Mouse (Mus musculus) cerebellum, adult 9-10 months (tissue): ENCODE data around the gene Alox12b.
A peak's percentile ranks its signal among the peaks of the same experiment; 100 is the strongest.

Source experiments
- DNase-seq: peaks from one replicate; pipeline ENCODE4 v3.0.0; 2022

Alox12b gene

GRCm38 (mm10) chr11:69123693-69124497 is 32.9 kb upstream of the Alox12b start:
- DNase-seq: peak; percentile 92

DNA sequence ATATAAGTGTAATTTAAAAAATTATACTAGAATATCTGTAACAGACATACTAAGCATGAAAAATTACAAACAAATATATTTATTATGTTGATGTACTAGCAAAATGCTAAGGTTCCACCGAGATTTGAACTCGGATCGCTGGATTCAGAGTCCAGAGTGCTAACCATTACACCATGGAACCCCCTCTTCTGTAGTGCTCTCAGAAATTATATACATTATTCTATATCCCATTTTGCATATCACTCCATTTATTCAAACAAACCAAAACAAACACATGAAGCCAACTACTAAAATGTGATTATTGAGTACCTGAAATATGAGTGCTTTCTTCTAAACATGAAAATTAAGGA is 32.3 kb upstream of the Alox12b start:
- peak; percentile 87 for DNase-seq

DNA sequence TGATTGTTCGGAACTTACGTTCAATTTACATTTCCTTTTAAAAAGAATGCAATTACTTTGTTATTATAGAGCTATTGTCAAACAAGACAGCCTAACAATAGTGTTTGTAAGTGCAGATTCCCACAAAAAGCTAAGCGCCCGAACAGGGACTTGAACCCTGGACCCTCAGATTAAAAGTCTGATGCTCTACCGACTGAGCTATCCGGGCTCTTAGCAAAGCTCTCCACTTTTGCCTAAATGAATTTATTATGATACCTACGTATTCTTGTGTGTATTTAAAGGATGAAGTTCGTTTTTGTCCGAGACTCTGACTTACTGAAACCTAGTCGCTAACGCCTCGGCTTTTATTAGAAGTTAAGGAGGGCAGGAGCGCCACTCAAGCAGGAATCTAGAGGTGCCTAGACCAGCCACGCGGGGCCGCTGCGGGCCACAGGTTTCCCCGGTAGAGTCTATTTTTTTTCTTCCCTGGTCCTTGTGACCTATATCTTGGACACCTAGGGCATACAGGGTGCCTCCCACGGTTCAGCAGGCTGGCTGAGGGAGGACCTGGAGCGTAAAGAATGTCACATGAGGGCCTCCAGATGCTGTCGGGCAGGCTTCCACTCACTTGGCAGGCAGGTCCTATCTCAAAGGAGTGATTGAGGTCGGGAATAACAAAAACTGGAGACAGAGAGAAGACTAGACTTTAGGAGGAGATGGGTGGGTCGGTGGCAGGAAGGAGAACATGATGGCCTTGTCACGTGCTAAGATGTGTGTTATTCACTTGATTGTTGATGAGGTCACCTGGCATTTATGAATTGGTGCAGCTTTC is 31.5 kb upstream of the Alox12b start:
- peak; percentile 95 for DNase-seq

GRCm38 (mm10) chr11:69125852-69125918 is 31.1 kb upstream of the Alox12b start, which contains the start of gene Aloxe3:
Aloxe3 (plus strand) TSS chr11:69125896.
- no peak for DNase-seq

DNA sequence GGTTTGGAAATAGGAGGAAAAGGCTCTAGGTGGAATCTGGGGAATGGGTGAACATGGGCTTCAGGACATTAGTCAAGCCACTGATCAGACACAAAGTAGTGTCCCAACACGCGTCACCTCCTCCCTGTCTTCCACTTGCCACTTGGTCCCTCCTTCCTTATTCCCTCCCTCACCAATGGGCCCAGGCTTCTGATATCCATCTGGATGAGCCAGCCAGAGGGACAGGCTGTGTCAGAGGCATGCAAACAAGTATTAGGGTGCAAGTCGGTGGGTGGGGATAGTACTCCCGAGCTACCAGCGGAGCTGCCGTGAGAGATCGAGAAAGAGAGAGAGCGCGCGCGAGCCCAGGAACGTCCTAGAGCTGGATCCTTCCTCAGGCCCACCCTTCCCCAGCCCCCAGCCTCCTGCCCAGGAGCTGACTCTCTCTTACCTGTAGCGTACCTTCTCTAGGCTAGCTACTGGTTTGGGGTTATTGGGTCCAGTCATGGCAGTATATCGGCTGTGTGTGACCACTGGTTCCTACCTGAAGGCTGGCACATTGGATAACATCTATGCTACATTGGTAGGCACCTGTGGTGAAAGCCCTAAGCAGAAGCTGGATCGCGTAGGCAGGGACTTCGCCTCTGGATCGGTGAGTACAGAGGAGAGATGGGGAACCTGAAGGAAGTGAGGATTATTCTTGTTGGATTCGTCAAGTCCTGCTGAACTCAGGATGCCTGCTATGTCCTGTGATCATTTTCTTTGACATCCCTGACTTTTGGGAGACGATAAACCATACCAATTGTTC is 30.7 kb upstream of the Alox12b start:
- DNase-seq: peak; percentile 80

GRCm38 (mm10) chr11:69126706-69127095 is 30.1 kb upstream of the Alox12b start:
- peak; percentile 58 for DNase-seq

GRCm38 (mm10) chr11:69128426-69129122 is 28.2 kb upstream of the Alox12b start:
- peak; percentile 25 for DNase-seq

DNA sequence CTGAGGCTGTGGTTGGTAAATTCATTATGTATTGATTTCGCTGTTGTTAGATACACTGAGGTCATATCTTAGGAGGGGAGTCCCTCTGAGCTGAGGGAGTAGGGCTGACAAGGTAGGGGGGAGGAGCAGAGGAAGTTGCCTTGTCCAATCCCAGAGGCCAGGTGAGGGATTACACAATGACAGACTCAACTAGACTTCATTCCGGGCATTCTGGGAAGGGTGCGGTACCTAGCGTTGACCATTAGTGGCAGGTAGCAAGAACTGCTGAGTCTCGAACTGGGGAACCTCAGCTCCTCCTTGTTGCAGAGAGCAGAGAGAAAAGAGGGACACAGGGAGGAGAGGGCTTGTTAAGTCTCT is 23.2 kb upstream of the Alox12b start:
- DNase-seq: no peak

DNA sequence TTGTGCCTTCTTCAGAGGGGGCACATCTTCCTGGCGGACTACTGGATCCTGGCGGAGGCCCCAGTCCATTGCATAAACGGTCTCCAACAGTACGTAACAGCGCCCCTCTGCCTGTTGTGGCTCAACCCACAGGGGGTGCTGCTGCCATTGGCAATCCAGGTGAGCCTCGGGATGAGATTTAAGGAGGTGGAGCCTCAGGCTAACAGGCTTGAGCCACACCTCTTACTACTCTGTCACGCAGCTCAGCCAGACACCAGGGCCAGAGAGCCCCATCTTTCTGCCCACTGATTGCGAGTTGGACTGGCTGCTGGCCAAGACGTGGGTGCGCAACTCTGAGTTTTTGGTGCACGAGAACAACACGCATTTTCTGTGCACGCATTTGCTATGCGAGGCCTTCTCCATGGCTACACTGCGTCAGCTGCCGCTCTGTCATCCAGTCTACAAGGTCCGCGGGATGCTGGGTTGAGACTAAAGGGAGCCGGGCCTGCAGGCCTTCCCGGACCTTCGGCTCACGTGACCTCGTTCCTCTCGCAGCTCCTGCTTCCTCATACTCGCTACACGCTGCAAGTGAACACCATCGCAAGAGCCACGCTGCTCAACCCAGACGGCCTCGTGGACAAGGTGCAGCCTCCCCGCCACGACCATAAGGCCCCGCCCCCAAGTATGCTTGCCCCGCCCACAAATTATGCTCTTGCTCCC is 22.7 kb upstream of the Alox12b start:
- peak; percentile 84 for DNase-seq

DNA sequence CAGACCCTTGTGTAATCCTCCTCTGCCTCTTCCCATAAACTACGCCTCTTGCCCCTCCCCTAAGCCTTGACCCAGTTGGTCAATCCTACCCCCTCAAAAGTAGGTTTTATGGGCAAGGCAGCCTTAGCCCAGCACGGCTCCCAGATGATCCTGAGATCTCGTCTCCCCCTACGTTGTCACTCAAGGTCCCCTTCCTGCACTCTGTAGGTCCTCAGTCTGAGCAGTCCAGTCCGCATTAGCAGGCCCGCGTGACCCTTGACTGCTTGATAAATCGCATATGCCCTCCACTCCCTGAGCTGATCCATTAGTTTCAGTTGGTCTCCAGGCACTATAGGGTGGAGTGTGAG is 22.2 kb upstream of the Alox12b start:
- DNase-seq: no peak

GRCm38 (mm10) chr11:69135361-69135760 is 21.4 kb upstream of the Alox12b start:
- no peak for DNase-seq

DNA sequence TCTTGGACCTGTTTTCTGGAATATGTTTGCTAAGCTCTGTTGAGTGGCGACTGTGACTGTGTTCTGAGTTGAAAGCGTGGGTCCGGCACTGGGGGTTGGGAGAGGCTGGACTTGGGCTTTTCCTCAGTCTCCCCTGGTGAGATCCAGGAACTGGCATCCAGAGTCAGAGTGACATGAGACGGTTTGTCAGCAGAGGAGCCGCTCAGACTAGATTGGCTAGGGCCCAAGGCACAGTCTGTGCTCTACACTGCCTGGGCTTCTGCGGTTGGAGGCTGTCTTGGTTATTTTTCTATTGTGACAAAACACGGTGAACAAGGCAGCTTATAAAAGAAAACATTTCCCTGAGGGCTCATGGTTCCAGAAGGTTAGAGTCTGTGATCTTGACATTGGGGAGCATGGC is 9.2 kb upstream of the Alox12b start:
- no peak for DNase-seq

DNA sequence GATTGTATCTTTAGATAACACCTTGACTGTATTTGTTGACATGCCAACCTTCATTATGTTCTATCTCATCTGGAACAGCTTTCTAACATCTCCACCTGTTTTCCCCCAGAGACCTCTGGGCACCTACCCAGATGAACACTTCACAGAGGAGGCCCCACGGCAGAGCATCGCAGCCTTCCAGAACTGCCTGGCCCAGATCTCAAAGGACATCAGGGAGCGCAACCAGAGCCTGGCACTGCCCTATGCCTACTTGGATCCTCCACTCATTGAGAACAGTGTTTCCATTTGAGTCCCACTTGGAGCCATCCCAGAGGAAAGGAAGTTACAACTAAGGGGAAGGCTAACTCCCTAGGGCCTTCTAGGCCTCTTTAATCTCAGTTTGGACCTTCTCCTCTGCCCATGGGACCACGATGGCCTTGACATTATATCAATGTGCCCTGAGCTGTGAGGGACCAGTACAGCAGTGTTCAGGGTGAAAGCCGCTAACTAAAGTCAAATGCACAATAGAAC is 8.3 kb upstream of the Alox12b start:
- no peak for DNase-seq

GRCm38 (mm10) chr11:69149728-69150127 is 7.1 kb upstream of the Alox12b start:
- peak; percentile 28 for DNase-seq

DNA sequence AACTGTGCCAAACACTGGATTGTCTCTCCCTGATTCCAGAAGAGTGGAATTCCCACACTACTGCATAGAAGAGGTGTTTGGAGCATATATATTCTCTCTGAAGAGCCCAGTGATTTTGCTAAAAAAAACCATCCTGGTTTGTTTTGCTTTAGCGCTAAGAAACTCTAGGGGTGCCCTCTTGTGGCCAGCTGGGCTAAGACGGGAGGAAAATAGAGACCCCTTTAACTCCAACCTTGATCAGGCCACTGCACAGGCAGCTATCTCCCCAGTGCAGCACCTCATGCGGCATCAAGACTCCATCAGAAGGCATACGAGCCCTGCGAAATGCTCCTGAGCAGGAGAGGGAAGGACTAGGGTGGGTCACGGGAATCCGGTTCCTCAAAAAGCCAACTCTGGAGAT is 6.3 kb upstream of the Alox12b start:
- DNase-seq: peak; percentile 81

DNA sequence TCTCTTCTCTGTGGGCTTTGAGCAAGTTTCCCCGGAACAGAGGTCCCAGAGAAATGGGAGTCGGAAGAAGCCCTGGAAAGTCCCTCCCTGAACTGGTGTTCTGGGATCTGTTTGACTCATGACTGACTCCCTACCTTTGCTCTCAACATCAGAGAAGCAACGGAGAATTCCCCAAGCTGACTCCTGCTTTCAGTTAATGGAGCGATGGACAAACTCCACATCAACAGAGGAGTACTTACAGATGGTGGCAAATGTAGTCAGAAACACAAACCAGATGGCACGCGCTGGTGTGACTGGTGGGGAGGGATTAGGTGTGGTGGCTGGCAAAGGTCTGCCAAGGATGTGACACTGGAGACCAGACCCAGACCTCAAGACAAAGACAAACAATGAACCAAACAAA is 5.8 kb upstream of the Alox12b start:
- no peak for DNase-seq

DNA sequence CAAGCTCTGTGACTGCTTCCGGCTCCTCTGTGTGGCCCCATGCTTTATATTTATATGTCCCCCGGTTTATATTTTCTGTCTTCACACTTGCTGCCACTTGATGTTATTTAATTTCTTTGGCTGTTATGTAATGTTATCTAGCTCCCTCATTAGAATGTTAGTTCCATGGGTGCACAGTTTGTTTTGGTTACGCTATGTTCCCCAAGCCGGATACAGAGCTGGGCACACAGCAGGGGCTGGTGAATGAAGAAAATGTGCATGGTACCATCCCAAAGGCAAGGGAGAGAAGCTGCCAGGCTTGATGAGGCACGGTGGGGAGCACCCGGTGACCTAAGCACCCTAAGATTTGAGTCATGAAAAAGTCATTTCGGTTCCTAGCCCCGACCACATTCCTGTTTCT is 3.0 kb upstream of the Alox12b start:
- no peak for DNase-seq

- no peak for DNase-seq
Measured at GRCm38 (mm10) chr11:69155351-69155750, 1.4 kb upstream of the Alox12b start.

DNA sequence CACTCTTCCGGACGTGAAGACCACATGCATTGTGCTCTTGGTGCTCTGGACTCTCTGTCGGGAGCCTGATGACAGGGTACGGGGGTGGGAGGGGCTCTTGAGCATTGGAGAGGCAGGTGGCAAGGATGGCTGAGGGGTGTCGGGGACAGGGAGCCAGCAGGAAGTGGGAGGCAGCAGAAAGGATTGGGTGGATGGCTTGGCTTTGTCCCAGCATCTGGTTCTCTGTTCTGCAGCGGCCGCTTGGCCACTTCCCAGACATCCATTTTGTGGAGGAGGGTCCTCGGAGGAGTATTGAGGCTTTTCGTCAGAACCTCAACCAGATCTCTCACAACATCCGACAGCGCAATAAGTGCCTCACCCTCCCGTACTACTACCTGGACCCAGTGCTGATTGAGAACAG is 12.5 kb downstream of the Alox12b start:
- no peak for DNase-seq

DNA sequence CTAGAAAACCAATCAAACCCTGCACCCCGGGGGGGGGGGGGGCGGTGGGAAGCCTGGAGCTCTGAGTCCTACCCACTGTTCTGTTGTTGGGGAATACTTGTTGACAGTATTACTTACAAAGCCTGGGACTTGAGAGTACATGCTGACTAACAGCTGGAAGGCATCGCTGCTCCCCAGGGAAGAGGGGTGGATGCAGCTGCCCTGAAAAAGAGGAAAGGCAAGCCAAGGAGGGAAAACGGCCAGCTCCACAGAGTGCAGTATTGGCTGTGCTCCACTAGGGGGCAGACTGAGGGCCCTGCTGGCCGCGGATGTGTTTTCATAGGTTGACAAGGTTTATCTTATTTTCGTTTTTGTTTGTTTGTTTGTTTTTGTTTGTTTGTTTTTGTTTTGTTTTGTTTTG is 14.8 kb downstream of the Alox12b start:
- peak; percentile 52 for DNase-seq

- DNase-seq: no peak
Measured at GRCm38 (mm10) chr11:69172606-69173005, 15.8 kb downstream of the Alox12b start.

- no peak for DNase-seq
Measured at GRCm38 (mm10) chr11:69174722-69175121, 17.9 kb downstream of the Alox12b start.

- no peak for DNase-seq
Measured at GRCm38 (mm10) chr11:69178525-69178924, 21.7 kb downstream of the Alox12b start.
